Mouse (Mus musculus) retina, embryonic 14.5 days (tissue): Measurements from ENCODE around the gene Mtpn.
A peak's percentile ranks its signal among the peaks of the same experiment; 100 is the strongest.

Experiments used
- DNase-seq: peaks from one replicate; pipeline ENCODE4 v3.0.0-alpha.2; 2015; ENCODE audit warnings: low spot score

The Mtpn gene

DNA sequence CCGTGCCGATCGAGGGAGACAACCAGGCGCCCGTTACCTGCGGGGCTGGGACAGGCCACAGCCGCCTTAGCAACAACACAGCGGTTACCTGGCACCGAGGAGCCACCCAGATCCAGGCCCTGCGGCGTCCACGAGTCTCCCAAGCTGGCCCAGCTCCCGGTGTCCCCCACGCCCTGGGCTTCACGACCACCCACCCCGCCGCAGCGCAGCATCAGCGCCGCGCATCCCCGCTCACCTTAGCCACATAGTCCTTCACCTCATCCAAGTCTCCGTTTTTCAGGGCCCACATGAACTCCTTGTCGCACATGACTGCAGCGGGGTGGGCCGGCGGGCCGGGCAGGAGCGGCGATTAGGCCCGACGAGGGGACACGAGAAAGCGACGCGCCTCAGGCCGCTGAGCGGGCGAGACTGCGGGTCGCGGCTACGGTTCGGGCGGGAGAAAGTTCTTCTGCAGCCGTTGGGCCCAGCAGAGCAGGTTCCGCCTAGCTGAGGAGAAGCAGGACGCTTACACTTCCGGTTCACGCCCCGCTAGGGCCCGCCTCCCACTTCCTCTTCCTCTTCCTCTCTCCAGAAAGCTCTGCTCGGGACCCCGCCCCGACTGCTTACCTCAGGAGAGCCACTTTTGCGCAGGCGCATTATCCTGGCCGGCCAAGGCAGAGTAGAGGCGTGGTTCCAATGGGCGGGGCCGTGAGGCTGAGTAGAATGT lies at the start of gene Mtpn:
Gene Mtpn, minus strand, starts transcription at position 585 of the 706 bp plus-strand sequence.
- DNase-seq: peak; percentile 99

DNA sequence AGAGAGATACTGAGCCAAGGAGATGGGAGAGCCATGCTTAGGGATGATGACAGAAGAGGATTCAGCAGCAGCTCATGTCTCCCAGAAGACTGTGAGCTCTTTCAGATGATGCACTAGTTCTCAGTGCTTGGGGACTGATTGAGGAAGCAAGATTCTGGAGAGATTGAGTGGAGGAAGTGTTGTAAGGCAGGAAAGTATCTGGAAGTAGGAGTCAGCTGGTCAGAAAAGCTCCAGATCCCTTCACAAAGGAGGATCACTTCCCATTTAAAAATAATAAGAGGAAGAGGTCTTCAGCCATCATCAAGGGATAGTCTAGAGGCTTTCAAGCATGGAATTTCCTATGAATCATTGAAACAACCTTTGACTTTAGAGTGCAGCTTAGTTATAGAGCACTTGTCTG lies 29.0 kb upstream of the Mtpn start:
- DNase-seq: no peak

- peak; percentile 75 for DNase-seq
Measured at GRCm38 (mm10) chr6:35567755-35568154, 28.1 kb upstream of the Mtpn start.

DNA sequence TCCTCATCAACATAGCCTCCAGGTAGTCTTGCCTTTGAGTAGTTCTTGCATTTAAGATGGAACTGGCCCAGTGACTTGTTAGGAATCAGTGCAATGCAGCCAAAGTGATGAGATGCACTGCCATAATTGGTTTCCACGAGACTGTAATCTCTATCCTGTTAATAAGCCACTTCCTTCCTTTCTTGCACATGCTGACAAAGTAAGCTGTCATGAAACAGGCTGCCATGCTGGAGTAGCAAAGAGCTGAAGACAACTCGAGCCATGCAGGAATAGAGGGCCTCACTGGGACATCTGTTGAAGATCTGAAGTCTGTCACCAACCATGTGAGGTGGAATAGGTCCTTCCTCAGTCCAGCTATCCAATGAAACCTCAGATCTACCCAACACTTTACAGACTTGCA lies 20.3 kb upstream of the Mtpn start:
- DNase-seq: no peak

- DNase-seq: no peak
Measured at GRCm38 (mm10) chr6:35544352-35544751, 4.7 kb upstream of the Mtpn start.

- DNase-seq: no peak
Measured at GRCm38 (mm10) chr6:35542656-35543400, 3.1 kb upstream of the Mtpn start.

DNA sequence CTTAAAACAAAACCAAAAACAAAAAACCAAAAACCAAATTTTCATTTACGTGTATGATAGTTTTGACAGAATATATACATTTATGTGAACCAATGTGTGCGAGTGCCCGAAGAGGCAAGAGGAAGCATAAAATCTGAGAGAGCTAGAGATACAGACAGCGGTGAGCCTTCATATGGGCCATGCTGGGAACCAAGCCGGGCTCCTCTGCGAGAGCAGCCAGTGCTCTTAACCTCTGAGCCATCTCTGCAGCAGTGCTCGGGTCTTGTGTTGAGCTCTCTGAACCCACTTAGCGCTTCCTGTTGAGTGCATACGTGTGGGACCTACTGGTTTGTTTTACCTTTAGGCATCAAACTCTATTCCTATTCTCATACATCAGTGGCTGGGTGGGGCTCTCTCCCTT lies 689 bp upstream of the Mtpn start:
- DNase-seq: no peak

GRCm38 (mm10) chr6:35538757-35539303 lies 858 bp downstream of the Mtpn start:
- DNase-seq: peak; percentile 7

DNA sequence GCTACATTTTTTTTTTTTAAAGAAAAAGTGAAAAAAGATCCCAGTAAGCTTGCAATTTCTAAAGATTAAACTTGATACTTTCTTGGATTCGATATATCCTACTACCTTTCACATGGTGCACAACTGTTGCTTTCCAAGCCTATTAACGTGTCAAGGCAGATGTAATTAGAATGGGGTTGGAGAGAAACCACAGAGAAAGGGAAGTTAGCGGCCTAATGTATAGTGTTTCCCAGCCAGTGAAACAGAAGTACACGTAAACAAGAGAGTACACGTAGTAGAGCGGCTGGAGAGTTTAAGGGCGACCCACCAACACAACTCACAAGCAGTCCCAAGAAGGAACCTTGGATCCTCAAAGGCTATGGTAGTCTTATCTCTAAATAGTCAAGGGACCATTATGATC lies 3.7 kb downstream of the Mtpn start:
- DNase-seq: no peak

DNA sequence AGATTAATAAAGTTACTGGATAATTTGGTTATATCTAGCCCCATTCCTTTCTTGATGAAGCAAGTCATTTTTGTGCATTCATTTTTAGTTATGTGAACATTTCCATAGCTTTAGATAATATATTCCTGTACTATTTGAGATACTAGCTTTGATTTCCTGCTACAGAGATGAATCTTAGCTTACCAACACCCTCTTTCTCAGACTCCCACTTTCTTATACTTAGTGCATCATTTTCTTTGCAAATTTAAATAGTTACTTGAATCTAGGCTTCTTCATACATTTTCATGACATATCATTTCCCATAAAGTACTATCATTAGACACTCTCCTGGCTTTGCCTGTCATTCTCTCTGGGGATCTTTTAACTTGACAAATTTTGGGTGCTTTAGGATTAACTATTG lies 26.3 kb downstream of the Mtpn start:
- no peak for DNase-seq

DNA sequence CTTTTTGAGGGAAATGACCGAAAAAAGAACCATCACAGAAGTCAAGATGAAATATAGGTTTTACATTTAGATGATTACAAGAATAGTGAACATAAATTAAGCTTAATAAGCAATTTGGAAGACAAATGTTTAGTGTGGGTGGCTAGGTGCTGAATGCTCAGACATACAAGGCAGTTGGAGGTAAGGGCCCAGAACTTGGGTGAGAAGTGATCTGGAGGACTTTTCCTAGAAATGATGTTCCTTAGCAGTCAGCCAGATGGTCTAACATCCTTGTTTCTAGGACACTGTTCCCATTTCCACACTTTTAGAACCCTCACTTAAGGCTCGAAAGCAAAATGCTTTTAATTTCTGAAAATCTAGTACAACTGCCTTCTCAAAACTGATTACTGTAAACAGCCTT lies 34.9 kb downstream of the Mtpn start:
- DNase-seq: no peak

GRCm38 (mm10) chr6:35502904-35503303 lies 36.8 kb downstream of the Mtpn start:
- DNase-seq: no peak

DNA sequence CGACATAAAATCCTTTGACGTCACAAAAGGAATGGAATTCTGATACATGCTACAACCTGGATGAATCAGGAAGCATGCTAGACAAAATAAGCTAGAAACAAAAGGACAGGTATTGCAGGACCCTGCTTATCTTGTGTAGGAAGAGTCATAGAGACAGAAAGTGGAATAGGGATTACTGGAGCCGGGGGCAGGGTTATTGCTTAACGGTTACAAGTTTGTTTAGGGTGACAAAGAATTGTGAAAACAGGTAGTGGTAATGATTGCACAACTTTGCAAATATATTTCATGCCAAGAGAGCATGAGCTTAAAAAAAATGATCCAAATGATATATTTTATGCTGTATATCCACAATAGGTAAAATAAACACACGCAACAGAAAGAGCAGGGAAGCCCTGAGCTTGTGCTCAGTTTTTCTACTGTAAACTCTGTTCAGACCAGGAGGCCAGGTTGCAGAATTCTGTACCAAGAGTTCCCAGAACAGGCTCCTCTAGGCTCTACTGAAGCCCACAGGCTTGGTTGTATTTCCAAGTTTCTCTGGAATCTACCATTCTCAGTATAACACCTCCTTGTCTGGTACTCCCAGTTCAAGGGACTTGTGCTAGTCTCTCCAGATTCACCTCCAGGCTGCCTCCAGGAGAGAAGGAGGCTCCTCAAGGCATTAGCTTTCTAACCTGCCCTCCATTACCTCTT lies 39.6 kb downstream of the Mtpn start:
- DNase-seq: no peak

DNA sequence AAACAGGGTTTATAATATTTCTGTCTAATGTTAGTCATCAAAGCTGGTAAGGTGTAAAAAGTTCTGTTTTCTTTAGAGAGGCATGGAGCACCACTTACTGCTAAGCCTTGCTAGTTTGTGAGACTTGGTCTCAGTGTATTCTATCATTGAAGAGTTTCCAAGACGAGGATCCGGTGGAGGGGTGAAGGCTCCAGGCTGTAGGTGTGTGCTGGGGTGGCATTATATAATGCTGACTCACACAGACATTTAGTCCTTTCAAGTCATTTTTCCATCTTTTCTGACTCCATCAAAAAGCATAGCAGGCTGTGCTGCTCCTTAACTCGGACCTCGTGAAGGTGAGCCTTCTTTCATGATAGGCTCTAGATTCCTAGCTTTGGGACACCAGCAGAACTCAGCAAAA lies 42.3 kb downstream of the Mtpn start:
- no peak for DNase-seq

DNA sequence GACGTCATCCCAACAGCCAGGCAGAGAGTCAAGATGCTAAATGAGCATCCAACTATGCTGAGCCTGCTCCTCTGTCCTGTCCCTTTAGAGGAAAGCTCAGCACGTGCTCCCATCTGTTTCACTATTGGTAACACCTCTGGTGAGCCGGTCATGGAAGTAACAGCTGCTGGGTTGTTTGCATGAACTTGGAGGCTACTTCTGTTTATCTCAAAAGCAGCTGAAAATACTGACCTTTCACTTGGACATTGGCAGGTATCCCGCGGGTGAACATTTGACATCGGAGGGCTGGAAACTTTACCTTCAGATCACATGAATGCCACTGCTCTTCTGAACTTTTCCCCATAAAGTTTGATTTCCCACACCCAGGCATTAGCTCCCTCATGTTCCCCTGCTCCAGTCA lies 45.8 kb downstream of the Mtpn start:
- DNase-seq: no peak

DNA sequence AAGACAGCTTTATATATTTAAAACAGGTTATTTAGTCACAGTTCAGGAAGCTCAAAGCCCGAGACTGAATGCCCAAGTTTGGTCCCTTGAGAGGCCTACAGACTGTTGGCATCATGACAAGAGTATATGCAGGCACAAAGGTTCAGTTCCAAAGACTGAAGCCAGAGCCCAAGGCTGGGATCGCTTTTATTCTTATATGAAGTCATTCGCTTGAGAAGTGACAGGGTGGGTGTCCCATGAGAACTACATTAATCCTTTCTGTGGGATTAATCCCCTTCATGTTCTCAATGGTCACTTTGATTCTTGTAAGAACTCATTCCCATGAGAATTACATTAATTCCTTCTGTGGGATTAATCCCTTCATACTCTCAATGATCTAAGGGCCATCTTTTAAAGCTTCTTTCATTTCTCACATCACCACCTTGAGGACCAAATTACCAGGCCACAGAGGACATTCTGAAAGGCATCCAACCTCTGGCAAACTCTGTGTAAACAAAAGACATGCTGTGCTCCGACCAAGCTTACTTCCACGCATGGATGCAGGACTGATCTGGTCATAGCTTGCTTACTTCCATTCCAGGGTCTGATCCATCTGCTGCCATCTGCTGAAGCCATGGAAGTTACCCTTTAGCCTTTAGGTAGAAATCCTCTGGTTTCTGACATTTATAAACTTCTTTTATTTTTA lies 59.9 kb downstream of the Mtpn start:
- DNase-seq: no peak

- DNase-seq: no peak
Measured at GRCm38 (mm10) chr6:35476830-35477229, 62.9 kb downstream of the Mtpn start.

DNA sequence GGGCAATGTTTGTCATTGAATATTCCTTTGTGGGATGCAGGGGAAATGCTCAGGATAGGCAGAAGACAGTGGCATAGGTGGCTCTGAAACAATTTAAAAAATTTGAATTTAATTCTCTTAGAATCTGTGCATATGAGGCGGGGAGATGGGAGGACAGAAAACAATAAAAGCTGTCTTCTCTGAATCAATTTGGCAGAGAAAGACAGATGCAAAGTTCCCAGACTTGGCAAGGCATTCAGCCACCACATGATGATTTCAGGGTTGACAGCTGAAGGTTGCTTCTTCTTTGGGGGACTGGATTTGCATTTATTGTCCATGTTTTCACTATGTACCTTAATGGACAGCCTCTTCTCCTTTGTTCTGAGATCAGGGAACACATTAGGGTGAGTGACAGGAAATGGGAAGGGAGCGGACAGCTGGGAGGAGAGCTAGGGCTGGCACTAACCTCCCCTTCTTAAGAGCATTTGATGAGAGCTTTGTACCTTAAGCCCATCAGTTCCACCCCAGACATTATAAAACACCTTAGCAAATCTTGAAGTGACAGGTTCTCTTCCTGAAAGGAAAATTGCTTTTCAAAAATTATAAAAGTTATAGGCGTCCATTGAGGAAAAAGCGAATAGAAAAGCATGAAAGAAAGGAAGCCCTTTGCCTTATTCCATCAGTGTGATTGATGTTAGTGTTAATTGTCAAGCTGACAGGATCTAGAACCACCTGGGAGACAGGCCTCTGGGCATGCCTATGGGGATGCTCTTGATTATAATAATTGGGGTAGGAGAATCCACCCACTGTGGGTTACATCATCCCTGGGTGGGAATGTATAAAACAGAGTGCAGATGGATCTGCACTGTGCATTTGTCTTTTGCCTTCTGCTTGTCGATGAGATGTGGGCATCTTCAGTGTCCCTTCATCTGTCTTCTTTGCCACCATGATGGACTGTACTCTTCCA lies 76.0 kb downstream of the Mtpn start:
- DNase-seq: peak; percentile 2

- no peak for DNase-seq
Measured at GRCm38 (mm10) chr6:35462484-35462883, 77.2 kb downstream of the Mtpn start.
